Mouse (Mus musculus) CH12.LX (cell line): ENCODE results near the gene Gm38393. TPM values are rescaled to one million over a fixed set of nuclear protein-coding genes. Genes with fewer than 3 reads are reported as not detected.

Source experiments
- DNase-seq: peaks from one replicate; pipeline ENCODE4 v3.0.0-alpha.2; 2013; ENCODE audit errors: extremely low read depth
- H3K27ac ChIP-seq: 2 replicates; pipeline ENCODE4 v1.5.1; 2012; ENCODE audit warnings: low read depth, mild to moderate bottlenecking, control low read depth, moderate library complexity; ENCODE audit not compliant: insufficient read depth
- H3K27me3 ChIP-seq: replicated peaks from 2 replicates; pipeline ENCODE3; 2012; ENCODE audit warnings: inconsistent platforms
- H3K36me3 ChIP-seq, 2 experiments: replicated peaks in 1 of 2; 2 replicates each; pipeline versions ENCODE3 to v1.6.1; 2012; ENCODE audit warnings: inconsistent platforms in 1 of 2, low read length in 1 of 2, mild to moderate bottlenecking in 1 of 2, mixed read lengths in 1 of 2, moderate library complexity in 1 of 2; ENCODE audit not compliant: control insufficient read depth in 1 of 2, insufficient read depth in 1 of 2
- H3K4me1 ChIP-seq, 2 experiments: 2 replicates each; pipeline ENCODE4 v1.6.1; 2012; ENCODE audit warnings: inconsistent platforms in 1 of 2, moderate library complexity in 1 of 2; ENCODE audit not compliant: insufficient read depth in 2 of 2, control insufficient read depth in 1 of 2
- H3K4me2 ChIP-seq: 2 replicates; pipeline ENCODE4 v1.6.1; 2012; ENCODE audit warnings: low read depth, mild to moderate bottlenecking, control low read depth; ENCODE audit not compliant: poor library complexity, insufficient read depth, severe bottlenecking
- H3K4me3 ChIP-seq, 3 experiments: fragments of 150-350 bp in 1 of 3; sonication (generic) in 1 of 3; replicated peaks in 1 of 3; 2 replicates each; pipeline versions ENCODE3 to v1.5.1; 2011 to 2012; ENCODE audit warnings: low read depth in 2 of 3, low read length in 2 of 3, mild to moderate bottlenecking in 2 of 3, moderate library complexity in 2 of 3, control low read depth in 1 of 3, improper control_type of control experiment in 1 of 3, inconsistent platforms in 1 of 3, mixed read lengths in 1 of 3; ENCODE audit not compliant: poor library complexity in 1 of 3
- H3K79me2 ChIP-seq: replicated peaks from 2 replicates; pipeline ENCODE4 v1.6.1; 2012; ENCODE audit warnings: mild to moderate bottlenecking, moderate library complexity; ENCODE audit not compliant: control insufficient read depth, poor library complexity, insufficient read depth, severe bottlenecking; ENCODE audit errors: extremely low read depth
- H3K9ac ChIP-seq: 2 replicates; pipeline ENCODE4 v1.6.1; 2012; ENCODE audit warnings: low read depth, mild to moderate bottlenecking, control low read depth, moderate library complexity; ENCODE audit not compliant: insufficient read depth
- H3K9me3 ChIP-seq: replicated peaks from 2 replicates; pipeline ENCODE3; 2012; ENCODE audit warnings: low read length, inconsistent platforms, mixed read lengths
- CTCF ChIP-seq, 2 experiments: IDR thresholded peaks in 1 of 2; conservative IDR thresholded peaks in 1 of 2; 2 replicates each; pipeline ENCODE4 v1.5.1; 2011 to 2012; ENCODE audit warnings: low read depth in 2 of 2, low read length in 2 of 2, improper control_type of control experiment in 1 of 2, inconsistent platforms in 1 of 2, mild to moderate bottlenecking in 1 of 2, moderate library complexity in 1 of 2
- IRF4 ChIP-seq: IDR thresholded peaks from 2 replicates; pipeline ENCODE4 v1.6.1; 2014; ENCODE audit warnings: low read depth, mild to moderate bottlenecking, inconsistent platforms, low read length, improper control_type of control experiment
- JUND ChIP-seq: conservative IDR thresholded peaks from 2 replicates; pipeline ENCODE4 v1.6.1; 2011; ENCODE audit warnings: low read depth, low read length, improper control_type of control experiment
- MAFK ChIP-seq: IDR thresholded peaks from 2 replicates; pipeline ENCODE4 v1.6.1; 2011; ENCODE audit warnings: low read length, improper control_type of control experiment; ENCODE audit not compliant: insufficient replicate concordance
- MAZ ChIP-seq: IDR thresholded peaks from 2 replicates; pipeline ENCODE4 v1.6.1; 2012; ENCODE audit warnings: low read depth, mild to moderate bottlenecking, inconsistent platforms, low read length, improper control_type of control experiment, moderate library complexity
- NELFE ChIP-seq: IDR thresholded peaks from 2 replicates; pipeline ENCODE4 v1.6.1; 2011; ENCODE audit warnings: low read depth, low read length, improper control_type of control experiment
- PAX5 ChIP-seq: IDR thresholded peaks from 2 replicates; pipeline ENCODE4 v1.6.1; 2012; ENCODE audit warnings: low read length, inconsistent platforms, mixed read lengths
- RAD21 ChIP-seq: IDR thresholded peaks from 2 replicates; pipeline ENCODE4 v1.6.1; 2011; ENCODE audit warnings: low read depth, mild to moderate bottlenecking, low read length, improper control_type of control experiment, moderate library complexity
- SIN3A ChIP-seq: IDR thresholded peaks from 2 replicates; pipeline ENCODE4 v1.6.1; 2012; ENCODE audit warnings: low read length, improper control_type of control experiment, inconsistent platforms
- TBP ChIP-seq: conservative IDR thresholded peaks from 2 replicates; pipeline ENCODE4 v1.6.1; 2011; ENCODE audit warnings: low read depth, low read length, improper control_type of control experiment
- TCF12 ChIP-seq: IDR thresholded peaks from 2 replicates; pipeline ENCODE4 v1.6.1; 2014; ENCODE audit warnings: low read depth, mild to moderate bottlenecking, inconsistent platforms, low read length, improper control_type of control experiment
- UBTF ChIP-seq: IDR thresholded peaks from 2 replicates; pipeline ENCODE4 v1.6.1; 2012; ENCODE audit warnings: low read depth, mild to moderate bottlenecking, inconsistent platforms, low read length, improper control_type of control experiment, moderate library complexity
- ZNF384 ChIP-seq: IDR thresholded peaks from 2 replicates; pipeline ENCODE4 v1.6.1; 2012; ENCODE audit warnings: low read depth, low read length, improper control_type of control experiment, inconsistent platforms
- dilution Hi-C: fragments of 300-500 bp; cut with MboI; formaldehyde crosslinking; loops from 2 replicates; pipeline ENCODE4 v1.14.3; 2020; ENCODE audit warnings: low sequenced_read_pairs; ENCODE audit not compliant: extremely low pct_unique_long_range_greater_than_20kb, extremely low pct_ligation_motif_present
- in situ Hi-C: fragments of 300-500 bp; cut with MboI; formaldehyde crosslinking; loops from 3 replicates; pipeline ENCODE4 v1.14.3; 2019; ENCODE audit warnings: low sequenced_read_pairs, low pct_ligation_motif_present, low pct_unique_long_range_greater_than_20kb, mixed read lengths
- polyA plus RNA-seq: library from polyadenylated mRNA; unstranded; fragments of >175 nt; gene quantifications from 2 replicates; pipeline ENCODE4 v1.2.1, GENCODE M21; 2012; ENCODE audit warnings: low read depth; ENCODE audit not compliant: insufficient read length
- total RNA-seq, 2 experiments: library from RNA; depleted of rRNA; stranded (reverse); fragments of 300-350 nt in 1 of 2; fragments of >200 nt in 1 of 2; gene quantifications; 2 replicates each; pipeline ENCODE4 v1.2.3; 2012 to 2014

Gm38393 gene
- total and polyA plus RNA-seq, 3 experiments = 0.04 to 0.09 (median 0.06) TPM

GRCm38 (mm10) chr7:60013186-60013585 is 8.3 kb upstream of the Gm38393 start:
- in situ Hi-C loops = no loop called here

GRCm38 (mm10) chr7:60007727-60008360 is 3.0 kb upstream of the Gm38393 start:
- Histone ChIP-seq H3K9ac (no peak overlapping the region), H3K9me3 (peaks cover 19% of the 10 kb centered on the region), H3K4me2 (no peak overlapping the region), H3K4me3 (no peak overlapping the region), H3K4me1 (peaks cover 0 to 2% of the 10 kb centered on the region in 2 experiments; a peak in 1 of 4 replicates), H3K36me3 (no peaks in the 10 kb centered on the region), H3K27ac (no peak overlapping the region), H3K27me3 (no peaks in the 10 kb centered on the region), H3K79me2 (no peaks in the 10 kb centered on the region)
- TF ChIP-seq NELFE (no peak), ZNF384 (peak; percentile 74), CTCF (conservative IDR thresholded peaks at IDR 0.05 in 1 of 2, IDR thresholded peaks at IDR 0.05 in 1 of 2; ENCODE audit: low read depth in 2 of 2, low read length in 2 of 2) (peak in 1 of 2 experiments; percentile 14; a peak in 1 of 4 replicates), RAD21 (peak; percentile 33), MAFK (no peak)
- DNase-seq = no peak
- in situ Hi-C loops = no loop called here
- dilution Hi-C loops = no loop called here

More at GRCm38 (mm10) chr7:60013186-60013585, 8.3 kb upstream of the Gm38393 start:
- Histone ChIP-seq H3K4me3 (no peak overlapping the region), H3K4me1 (peaks cover 0 to 6% of the 10 kb centered on the region in 2 experiments; a peak in 1 of 4 replicates), H3K79me2 (no peaks in the 10 kb centered on the region), H3K4me2 (no peak overlapping the region), H3K9ac (no peak overlapping the region), H3K36me3 (no peaks in the 10 kb centered on the region), H3K27me3 (no peaks in the 10 kb centered on the region), H3K9me3 (peaks cover 2% of the 10 kb centered on the region), H3K27ac (no peak overlapping the region)
- no peak for TF ChIP-seq MAZ
- TF ChIP-seq PAX5 = no peak
- no peak for TF ChIP-seq ZNF384
- TF ChIP-seq IRF4 = no peak
- DNase-seq = no peak
- dilution Hi-C loops = no loop called here

DNA sequence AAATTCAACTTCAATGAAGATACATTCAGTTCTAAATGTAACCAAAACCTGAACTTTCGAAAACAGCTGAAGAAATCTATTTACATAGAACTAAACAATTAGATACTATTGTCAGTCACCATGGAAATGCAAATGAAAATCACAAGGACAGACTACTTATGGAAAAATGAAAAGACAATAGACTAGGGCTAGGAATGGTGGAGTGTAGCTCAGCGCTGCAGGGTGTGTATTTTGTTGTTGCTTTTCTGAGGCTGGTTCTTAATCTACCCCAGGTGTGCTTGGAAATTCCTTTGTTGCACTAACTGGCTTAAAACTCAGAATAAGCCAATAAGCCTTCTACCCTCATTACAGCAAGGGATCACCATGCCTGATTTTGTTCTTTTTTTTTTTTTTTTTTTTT is 1.4 kb upstream of the Gm38393 start:
- Histone ChIP-seq H3K4me2 (no peak overlapping the region), H3K9me3 (peaks cover 19% of the 10 kb centered on the region), H3K27me3 (no peaks in the 10 kb centered on the region), H3K9ac (no peak overlapping the region), H3K4me3 (no peak overlapping the region), H3K27ac (no peak overlapping the region), H3K79me2 (no peaks in the 10 kb centered on the region), H3K36me3 (no peaks in the 10 kb centered on the region), H3K4me1 (no peaks in the 10 kb centered on the region)
- dilution Hi-C loops (no loop called here), in situ Hi-C loops (no loop called here)
- DNase-seq = no peak
- TF ChIP-seq RAD21 (no peak), TCF12 (no peak), TBP (no peak), SIN3A (no peak), UBTF (no peak), JUND (no peak)
